Mouse (Mus musculus): ENCODE data around the gene Cars2.
"Not testable (repeated sequence)": the region's sequence is repeated elsewhere in the genome, so short reads cannot be mapped to it uniquely, and the experiment has no call there.

The Cars2 gene

DNA sequence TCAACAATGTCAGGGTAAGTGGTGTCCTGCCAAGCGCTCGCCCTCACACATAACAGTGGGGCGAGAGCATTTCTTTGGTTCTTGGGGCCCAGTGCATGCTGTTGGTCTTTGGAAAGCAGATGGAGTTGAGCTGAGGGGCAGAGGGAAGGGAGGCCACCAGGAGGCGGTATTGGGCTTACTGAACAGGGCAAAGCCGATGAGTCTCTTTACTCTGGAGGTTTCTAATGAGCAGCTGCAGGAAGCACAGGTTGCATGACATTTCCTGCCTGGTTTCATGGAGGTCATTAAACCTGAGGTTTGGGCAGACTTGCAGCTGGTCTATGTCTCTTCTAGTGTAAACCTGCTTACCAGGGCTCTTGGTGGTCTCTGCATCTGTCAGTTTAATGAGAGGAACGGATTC is 43.8 kb downstream of the Cars2 start:
- DNase-seq: no peak

- no peak for DNase-seq
Measured at GRCm38 (mm10) chr8:11506074-11506473, 44.5 kb downstream of the Cars2 start.

GRCm38 (mm10) chr8:11503476-11504232 is 46.9 kb downstream of the Cars2 start:
- DNase-seq: no peak

- no peak for DNase-seq
Measured at GRCm38 (mm10) chr8:11498786-11499485, 51.6 kb downstream of the Cars2 start.

- no peak for DNase-seq
Measured at GRCm38 (mm10) chr8:11498281-11498680, 52.3 kb downstream of the Cars2 start.

DNA sequence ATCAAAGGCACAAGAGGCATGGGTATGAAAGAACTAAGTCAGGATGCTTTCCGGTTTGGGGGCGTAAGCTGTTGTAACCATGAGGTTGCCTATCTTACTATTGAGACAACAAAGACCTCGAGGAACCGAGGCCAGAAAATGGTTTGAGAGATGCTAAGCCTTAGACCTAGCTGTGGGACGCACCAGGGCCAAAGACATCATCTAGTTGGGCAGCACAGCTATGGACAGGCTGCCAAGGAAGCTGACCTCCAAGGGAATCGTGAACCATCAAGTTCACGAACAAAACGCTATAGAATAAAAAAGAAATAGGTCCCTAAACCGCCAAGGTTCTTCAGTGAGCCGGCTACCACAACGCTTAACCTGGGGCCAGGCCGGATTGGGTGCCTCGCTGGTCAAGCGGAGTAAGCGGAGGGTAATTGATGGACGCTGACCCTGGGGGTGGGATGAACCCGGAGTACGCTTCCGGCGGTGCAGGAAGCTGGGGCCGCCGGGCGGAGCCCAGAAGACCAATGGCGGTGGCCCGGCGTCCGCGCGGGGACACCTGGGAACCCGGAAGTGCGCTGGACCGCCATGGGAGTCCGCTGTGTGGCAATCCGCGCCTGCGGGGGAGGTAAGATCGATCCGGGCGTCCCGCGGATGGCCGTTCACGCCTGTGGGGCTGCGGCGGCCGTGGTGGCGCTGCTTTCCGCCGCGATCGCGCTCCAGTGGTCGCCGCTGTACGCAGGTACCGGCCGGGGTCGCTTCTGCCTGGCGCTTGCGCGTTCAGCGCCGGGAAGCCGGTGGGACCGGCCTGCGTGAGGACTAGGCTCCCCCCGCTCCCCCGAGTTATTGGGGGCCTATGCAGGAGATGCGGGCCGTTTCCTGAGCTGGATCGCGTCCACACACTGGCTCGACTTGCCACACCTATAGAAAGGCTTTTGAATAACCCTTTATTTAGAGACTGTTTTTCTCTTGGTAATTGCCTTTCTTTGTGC is 53.3 kb downstream of the Cars2 start, which contains the start of gene Naxd:
Gene Naxd, plus strand, starts transcription at position 490 of the 974 bp plus-strand sequence.
- peak; percentile 95 for DNase-seq

DNA sequence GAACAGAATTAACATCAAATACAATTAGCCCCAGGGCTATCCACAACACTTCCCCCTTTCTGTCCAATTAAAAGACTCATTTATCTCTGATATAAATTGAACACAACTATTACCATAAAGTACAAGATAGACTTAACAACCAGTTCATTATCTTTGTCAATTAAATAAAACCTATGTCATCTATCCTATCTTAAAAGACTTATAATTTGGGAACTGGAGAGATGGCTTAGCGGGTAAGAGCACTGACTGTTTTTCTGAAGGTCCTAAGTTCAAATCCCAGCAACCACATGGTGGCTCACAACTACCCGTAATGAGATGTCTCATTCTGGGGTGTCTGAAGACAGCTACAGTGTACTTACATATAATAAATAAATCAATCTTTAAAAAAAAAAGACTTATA is 58.2 kb downstream of the Cars2 start:
- not testable (repeated sequence) for DNase-seq

- DNase-seq: no peak
Measured at GRCm38 (mm10) chr8:11487229-11487628, 63.4 kb downstream of the Cars2 start.

DNA sequence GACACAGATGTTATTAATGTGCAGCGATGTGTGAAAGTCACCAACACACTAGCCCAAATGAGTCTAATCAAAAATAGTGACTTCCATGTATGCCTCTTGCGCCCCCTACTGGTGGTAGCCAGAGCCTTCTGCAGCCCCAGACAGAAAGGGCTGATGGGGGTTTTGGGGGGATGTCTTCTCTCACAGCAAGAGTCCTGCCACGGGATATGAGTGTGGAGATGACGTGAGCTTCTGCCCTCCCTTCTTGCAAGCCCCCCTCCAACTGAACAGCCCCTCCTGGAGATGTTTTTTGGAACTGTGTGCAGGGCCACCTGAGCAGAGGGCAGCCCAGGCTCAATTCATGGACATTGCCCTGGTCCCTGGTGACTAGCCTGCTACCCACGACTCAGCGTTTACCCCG is 64.4 kb downstream of the Cars2 start:
- DNase-seq: peak; percentile 40

- DNase-seq: no peak
Measured at GRCm38 (mm10) chr8:11482537-11482936, 68.0 kb downstream of the Cars2 start.

DNA sequence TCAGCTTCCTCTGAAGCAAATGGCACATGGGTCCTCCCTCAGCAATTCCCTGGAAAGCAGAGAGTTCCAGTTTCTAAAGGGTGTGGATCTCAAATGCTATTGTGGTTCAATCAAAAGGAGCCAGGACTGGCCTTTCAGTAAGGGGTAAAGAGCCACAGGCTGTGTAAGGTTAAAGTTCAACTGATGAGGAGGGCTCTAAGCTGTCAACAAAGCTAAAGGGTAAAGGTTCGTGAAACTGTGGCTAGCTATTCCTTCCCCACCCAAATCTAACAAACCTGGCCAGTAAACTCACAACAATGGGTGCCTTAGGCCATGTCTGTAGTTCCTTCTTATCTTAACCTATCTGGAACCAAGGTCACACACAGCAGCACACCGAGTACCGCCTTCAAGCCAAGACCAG is 68.7 kb downstream of the Cars2 start:
- no peak for DNase-seq

DNA sequence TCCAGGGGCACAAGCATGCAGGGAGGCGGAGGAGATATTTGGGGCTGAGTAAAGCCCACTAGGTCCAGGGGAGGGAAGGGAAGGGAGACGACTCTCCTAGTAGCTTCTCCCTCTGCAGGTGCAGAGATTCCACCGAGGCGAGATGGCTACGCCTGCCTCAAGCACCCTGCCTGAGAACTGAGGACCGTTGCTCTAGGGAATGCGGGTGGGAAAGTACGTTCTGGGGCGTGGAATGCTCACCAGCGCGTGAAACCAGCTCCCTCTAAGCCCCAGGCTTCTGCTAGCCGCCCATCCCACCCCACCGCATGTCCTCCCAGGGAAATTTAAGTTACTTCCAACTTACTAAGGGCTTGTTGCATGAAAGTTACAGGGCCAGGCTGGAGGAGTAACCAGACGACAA is 71.0 kb downstream of the Cars2 start:
- no peak for DNase-seq

- no peak for DNase-seq
Measured at GRCm38 (mm10) chr8:11478807-11479527, 71.6 kb downstream of the Cars2 start.

GRCm38 (mm10) chr8:11477811-11478761 is 72.5 kb downstream of the Cars2 start, which contains the start of gene Rab20:
Gene Rab20 (minus strand): TSS chr8:11478710.
- peak; percentile 10 for DNase-seq

DNA sequence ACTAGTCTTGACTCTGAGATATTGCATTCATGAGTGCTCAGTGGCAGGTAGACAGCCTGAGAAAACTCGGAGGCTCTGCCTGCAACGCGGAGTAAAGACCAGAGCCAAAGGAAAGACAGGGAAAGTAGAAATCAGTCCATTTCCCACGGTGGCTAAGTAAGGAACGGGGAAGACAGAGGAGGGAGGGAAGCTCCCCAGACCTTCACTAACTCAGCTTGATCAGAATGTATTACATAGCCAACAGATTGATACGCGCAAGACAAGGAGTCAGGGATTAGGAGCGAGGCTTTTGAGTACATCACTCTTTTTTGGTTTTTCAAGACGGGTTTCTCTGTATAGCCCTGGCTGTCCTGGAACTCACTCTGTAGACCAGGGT is 73.4 kb downstream of the Cars2 start:
- DNase-seq: no peak

GRCm38 (mm10) chr8:11476338-11477177 is 74.0 kb downstream of the Cars2 start:
- DNase-seq: peak; percentile 26

DNA sequence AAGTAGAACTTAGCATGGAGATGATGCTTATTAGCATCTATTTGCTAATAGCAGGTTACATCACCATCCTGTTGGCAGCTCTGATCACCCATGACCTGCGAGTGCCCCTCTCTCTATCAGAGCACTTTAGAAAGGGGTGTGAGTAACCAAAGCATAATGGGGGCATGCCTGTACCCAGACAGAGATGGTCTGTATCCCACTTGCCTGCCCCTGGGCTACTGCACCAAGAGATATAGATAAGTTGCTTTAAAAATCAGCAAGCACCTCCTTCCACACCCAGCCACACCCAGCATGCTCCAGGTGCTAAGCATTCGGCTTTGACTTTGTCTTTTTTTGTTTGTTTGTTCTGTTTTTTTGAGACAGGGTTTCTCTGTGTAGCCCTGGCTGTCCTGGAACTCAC is 74.7 kb downstream of the Cars2 start:
- no peak for DNase-seq

DNA sequence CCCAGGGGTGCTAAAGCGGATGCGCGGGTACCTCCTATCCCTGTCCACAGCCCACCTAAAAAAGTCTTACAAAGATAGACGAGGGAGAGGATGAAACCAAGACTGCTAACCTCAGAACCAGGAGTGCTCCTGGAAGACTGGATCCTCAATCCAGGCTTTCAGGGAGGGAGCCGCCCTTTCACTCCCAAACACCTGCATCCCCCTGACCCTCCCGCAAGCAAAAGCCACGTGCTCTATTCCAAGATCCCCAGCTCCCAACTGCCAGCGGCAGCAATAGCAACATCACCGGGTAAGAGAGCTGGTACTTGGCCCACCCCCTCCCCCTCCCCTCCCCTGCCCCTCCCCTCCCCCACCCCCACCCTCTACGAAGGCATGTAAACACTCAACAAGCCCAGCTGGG is 75.2 kb downstream of the Cars2 start:
- no peak for DNase-seq

DNA sequence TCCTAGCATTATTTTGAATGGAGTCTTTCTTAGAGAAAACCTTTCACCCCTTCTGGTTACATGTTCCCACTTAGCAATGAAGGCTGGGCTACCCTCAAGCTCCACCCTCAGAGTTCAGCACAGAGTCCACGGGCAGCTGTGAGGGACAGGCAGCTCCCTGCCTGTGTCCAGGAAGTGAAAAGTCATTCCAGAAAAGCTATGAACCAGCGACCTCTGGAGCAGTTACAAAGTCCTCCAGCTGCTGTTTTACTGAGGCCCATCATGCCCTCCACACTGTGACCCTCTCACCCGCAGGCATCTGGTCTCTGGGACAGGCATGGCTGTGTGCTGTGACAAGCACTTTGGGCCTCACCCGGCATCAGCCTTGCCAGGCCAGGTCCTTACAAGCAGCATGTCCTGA is 77.5 kb downstream of the Cars2 start:
- no peak for DNase-seq

DNA sequence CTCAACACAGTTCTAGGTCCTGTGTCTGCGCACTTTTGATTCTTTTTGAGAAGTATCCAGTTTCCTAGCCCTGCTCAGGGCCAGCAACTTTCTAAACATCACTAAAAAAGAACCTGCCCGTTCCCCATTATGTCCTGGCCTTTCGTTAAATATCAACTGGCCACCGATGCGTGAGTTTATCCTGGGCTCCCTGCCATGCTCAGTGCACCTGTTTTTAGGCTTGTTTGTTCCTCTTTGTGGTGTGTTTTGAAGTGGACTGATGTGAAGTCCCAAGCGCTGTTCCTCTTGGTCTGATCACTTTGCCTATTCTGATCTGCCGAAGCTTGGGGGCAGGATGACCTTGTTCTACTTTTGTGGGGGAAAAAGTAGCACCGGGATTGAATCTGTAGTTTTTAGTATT is 79.3 kb downstream of the Cars2 start:
- DNase-seq: no peak

All from right cerebral cortex, adult 18-20 months (tissue).